Mouse (Mus musculus): ENCODE data around the gene Brsk1. TPM values are rescaled to one million over a fixed set of nuclear protein-coding genes. Genes with fewer than 3 reads are reported as not detected.

Brsk1 gene
- total RNA-seq (2014; rRNA removed) (0.07 and 0.09 TPM in 2 replicates), polyA plus RNA-seq (2012; rRNA removed) (0.27 and 0.40 TPM in 2 replicates)

DNA sequence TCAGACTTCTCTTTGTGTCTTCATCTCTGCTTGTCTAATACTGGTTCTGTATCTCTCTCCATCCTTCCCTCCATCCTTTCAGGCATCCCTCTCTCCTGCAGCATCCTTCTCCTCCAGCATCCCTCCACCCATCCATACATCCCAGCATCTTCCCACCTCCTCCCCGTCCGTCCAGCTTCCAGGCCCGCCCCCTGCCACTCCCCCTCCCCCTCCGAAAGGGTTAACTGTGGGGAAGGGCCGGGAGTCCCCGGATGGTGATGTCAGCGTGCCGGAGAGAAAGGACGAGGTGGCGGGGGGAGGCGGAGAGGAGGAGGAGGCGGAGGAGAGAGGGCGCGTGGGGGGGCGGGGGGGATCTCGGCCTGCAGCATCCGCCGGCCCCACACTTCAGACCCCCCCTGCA lies at the start of gene Brsk1:
Brsk1 (plus strand) TSS at position 218 of the 400 bp plus-strand sequence.
- Histone ChIP-seq H3K9ac (ENCODE audit: low read depth, low read length) (peak within 1 kb of the TSS; percentile 8; the same call in 1 of the 2 replicates), H3K79me2 (ENCODE audit: control insufficient read depth, insufficient read depth, low read length) (no peaks in the 10 kb centered on the region), H3K4me3 (ENCODE audit: insufficient read depth, low read depth, low read length) (peak within 1 kb of the TSS; percentile 49; the same call in 1 of the 2 replicates), H3K27me3 (ENCODE audit: control insufficient read depth, insufficient read depth, low read length) (no peaks in the 10 kb centered on the region), H3K27ac (replicated peaks; ENCODE audit: insufficient read depth, low read depth, low read length) (no peak within 1 kb of the TSS), H3K4me1 (ENCODE audit: control insufficient read depth, insufficient read depth, low read length) (0 out of 2 replicates have a peak, but pooled peaks cover under 1% of the 10 kb centered on the region), H3K36me3 (ENCODE audit: control insufficient read depth, insufficient read depth, low read length) (no peaks in the 10 kb centered on the region)
- WGBS: 2% methylated on average over 9 of the region's 18 CpGs
- no peak for DNase-seq (ENCODE audit: extremely low read depth, low read depth, low spot score)
- TF ChIP-seq CTCF (IDR thresholded peaks at IDR 0.05; ENCODE audit: low read depth, low read length): no peak
- no peak for TF ChIP-seq POLR2A (IDR thresholded peaks at IDR 0.05; ENCODE audit: extremely low read depth, insufficient read depth, low read length)

DNA sequence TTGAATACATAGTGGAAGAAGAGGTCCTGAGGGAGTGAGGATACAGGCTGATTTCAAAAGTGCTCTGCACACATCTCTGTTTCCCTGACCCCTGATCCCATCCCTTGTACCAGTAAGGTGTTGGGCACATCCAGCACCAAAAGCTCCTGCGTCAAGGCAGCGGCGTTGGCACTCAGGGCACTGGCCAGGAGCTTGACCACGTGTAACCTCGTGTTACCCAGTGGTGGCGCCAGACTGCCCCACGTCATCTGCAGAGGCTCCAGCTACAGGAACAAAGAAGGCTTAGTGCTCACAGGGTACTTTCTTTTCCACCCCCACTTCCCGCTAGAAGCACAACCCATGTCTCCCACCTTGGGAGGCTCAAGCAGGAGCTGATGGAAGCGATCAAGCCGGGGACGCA lies 49.2 kb upstream of the Brsk1 start:
- peak; percentile 71 for DNase-seq (ENCODE audit: extremely low read depth, low read depth, low spot score)
- H3K27me3 ChIP-seq (ENCODE audit: control insufficient read depth, insufficient read depth, low read length): no peaks in the 10 kb centered on the region
- TF ChIP-seq POLR2A (IDR thresholded peaks at IDR 0.05; ENCODE audit: extremely low read depth, insufficient read depth, low read length): no peak
- TF ChIP-seq CTCF (IDR thresholded peaks at IDR 0.05; ENCODE audit: low read depth, low read length): 0 out of 2 replicates have a peak, but pooled peaks have one; percentile 5

DNA sequence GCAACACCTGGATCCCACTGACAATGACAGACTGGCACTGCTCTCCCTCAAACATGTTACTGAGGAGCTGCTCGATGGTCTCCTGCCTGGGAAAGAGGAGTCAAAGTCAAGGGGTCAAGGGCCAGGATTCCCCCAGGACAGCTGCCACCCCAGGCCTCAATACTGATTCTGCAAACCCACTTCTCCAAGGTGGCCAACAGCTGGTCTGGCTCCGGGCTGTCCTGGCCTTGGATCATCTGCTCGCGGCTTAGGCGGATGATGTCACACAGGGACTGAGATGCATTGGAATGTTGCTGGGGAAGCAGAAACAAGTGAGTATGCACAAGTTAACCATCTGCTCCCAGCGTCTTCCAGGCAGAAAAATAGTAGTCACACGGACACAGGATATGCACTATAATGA lies 48.4 kb upstream of the Brsk1 start:
- Histone ChIP-seq H3K9ac (ENCODE audit: low read depth, low read length) (no peak overlapping the region), H3K27ac (replicated peaks; ENCODE audit: insufficient read depth, low read depth, low read length) (no peak overlapping the region), H3K4me1 (ENCODE audit: control insufficient read depth, insufficient read depth, low read length) (no peaks in the 10 kb centered on the region), H3K4me3 (ENCODE audit: insufficient read depth, low read depth, low read length) (no peak overlapping the region), H3K27me3 (ENCODE audit: control insufficient read depth, insufficient read depth, low read length) (no peaks in the 10 kb centered on the region), H3K36me3 (ENCODE audit: control insufficient read depth, insufficient read depth, low read length) (peaks cover 38% of the 10 kb centered on the region), H3K79me2 (ENCODE audit: control insufficient read depth, insufficient read depth, low read length) (peaks cover 2% of the 10 kb centered on the region; the same call in 1 of the 2 replicates)
- 86% methylated on average over 7 of the region's 7 CpGs for WGBS
- DNase-seq (ENCODE audit: extremely low read depth, low read depth, low spot score): no peak
- TF ChIP-seq POLR2A (IDR thresholded peaks at IDR 0.05; ENCODE audit: extremely low read depth, insufficient read depth, low read length) (no peak), CTCF (IDR thresholded peaks at IDR 0.05; ENCODE audit: low read depth, low read length) (no peak)

More for the DNA sequence above, 49.2 kb upstream of the Brsk1 start:
- Histone ChIP-seq H3K9ac (ENCODE audit: low read depth, low read length) (no peak overlapping the region), H3K4me1 (ENCODE audit: control insufficient read depth, insufficient read depth, low read length) (no peaks in the 10 kb centered on the region), H3K4me3 (ENCODE audit: insufficient read depth, low read depth, low read length) (no peak overlapping the region), H3K79me2 (ENCODE audit: control insufficient read depth, insufficient read depth, low read length) (peaks cover 2% of the 10 kb centered on the region; the same call in 1 of the 2 replicates), H3K36me3 (ENCODE audit: control insufficient read depth, insufficient read depth, low read length) (peaks cover 39% of the 10 kb centered on the region), H3K27ac (replicated peaks; ENCODE audit: insufficient read depth, low read depth, low read length) (no peak overlapping the region)
- WGBS: 60% methylated on average over 11 of the region's 11 CpGs

DNA sequence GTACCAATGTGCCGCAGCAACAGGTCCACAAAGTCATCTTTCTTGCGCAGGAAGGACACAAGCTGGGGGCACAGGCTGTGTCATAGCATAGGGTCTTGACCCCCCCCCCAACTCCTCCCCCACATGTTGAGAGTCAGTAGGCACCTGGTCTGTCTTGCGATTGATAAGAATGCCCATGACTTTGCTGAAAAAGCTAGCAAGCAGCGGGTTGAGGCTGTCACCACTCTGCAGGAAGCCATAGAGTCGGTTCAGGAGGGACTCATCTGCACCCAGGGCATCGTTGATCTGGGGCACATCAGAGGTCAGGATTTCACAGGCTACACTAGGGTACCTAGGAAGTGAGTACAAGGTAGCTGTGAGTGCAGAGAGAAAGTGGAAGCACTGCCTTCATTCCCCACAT lies 47.2 kb upstream of the Brsk1 start:
- no peak overlapping the region for H3K4me3 ChIP-seq (ENCODE audit: insufficient read depth, low read depth, low read length)
- H3K9ac ChIP-seq (ENCODE audit: low read depth, low read length): no peak overlapping the region
- no peak overlapping the region for H3K27ac ChIP-seq (replicated peaks; ENCODE audit: insufficient read depth, low read depth, low read length)
- WGBS: 89% methylated on average over 6 of the region's 6 CpGs
- peaks cover 31% of the 10 kb centered on the region for H3K36me3 ChIP-seq (ENCODE audit: control insufficient read depth, insufficient read depth, low read length)
- DNase-seq (ENCODE audit: extremely low read depth, low read depth, low spot score): no peak
- no peak for TF ChIP-seq CTCF (IDR thresholded peaks at IDR 0.05; ENCODE audit: low read depth, low read length)
- H3K4me1 ChIP-seq (ENCODE audit: control insufficient read depth, insufficient read depth, low read length): peaks cover under 1% of the 10 kb centered on the region; the same call in 1 of the 2 replicates
- H3K79me2 ChIP-seq (ENCODE audit: control insufficient read depth, insufficient read depth, low read length): peaks cover 7% of the 10 kb centered on the region; the same call in 1 of the 2 replicates
- H3K27me3 ChIP-seq (ENCODE audit: control insufficient read depth, insufficient read depth, low read length): no peaks in the 10 kb centered on the region

DNA sequence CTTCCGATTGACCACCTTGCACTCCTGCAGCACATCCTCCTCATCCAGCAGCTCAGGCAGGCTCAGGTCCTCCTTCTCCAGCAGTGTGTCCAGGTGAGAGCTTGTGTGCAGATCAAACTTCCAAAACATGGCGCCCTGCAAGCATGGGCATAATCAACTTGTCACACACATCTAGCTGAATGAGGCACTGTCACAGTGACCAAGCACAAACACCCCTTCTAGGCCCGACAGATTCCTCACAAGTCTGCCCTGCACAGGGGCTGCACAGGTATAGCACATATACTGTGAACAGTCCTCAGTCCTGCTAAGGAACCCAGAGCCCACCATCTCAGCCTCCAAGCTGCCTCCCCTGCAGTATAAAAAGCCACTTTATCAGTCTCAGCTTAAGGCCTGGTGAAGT lies 43.6 kb upstream of the Brsk1 start:
- Histone ChIP-seq H3K36me3 (ENCODE audit: control insufficient read depth, insufficient read depth, low read length) (peaks cover 22% of the 10 kb centered on the region), H3K9ac (ENCODE audit: low read depth, low read length) (no peak overlapping the region), H3K4me3 (ENCODE audit: insufficient read depth, low read depth, low read length) (no peak overlapping the region), H3K79me2 (ENCODE audit: control insufficient read depth, insufficient read depth, low read length) (peaks cover 16% of the 10 kb centered on the region; the same call in 1 of the 2 replicates), H3K27me3 (ENCODE audit: control insufficient read depth, insufficient read depth, low read length) (no peaks in the 10 kb centered on the region), H3K4me1 (ENCODE audit: control insufficient read depth, insufficient read depth, low read length) (peaks cover 9% of the 10 kb centered on the region), H3K27ac (replicated peaks; ENCODE audit: insufficient read depth, low read depth, low read length) (no peak overlapping the region)
- WGBS: 85% methylated on average over 3 of the region's 3 CpGs
- TF ChIP-seq CTCF (IDR thresholded peaks at IDR 0.05; ENCODE audit: low read depth, low read length) (no peak), POLR2A (IDR thresholded peaks at IDR 0.05; ENCODE audit: extremely low read depth, insufficient read depth, low read length) (no peak)
- DNase-seq (ENCODE audit: extremely low read depth, low read depth, low spot score): no peak

DNA sequence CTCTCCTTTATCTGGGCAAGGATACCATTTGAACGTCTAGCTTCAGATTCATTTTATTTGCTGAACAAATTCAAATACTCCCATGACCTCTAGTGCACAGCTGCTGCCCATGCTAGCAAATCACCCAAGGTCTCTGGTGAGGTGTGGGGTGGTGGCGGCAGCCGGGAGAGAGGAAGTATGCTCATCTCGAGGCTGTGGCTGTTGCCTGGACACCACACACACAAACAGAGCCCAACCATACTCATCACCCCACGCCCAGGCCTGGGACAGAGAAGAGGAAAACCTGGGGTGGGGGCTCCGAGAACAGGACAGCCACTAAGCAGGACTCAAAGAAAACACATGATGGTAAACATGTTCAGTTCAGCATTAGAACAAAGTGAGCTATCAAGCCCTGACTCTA lies 43.1 kb upstream of the Brsk1 start:
- no peak for DNase-seq (ENCODE audit: extremely low read depth, low read depth, low spot score)
- H3K27ac ChIP-seq (replicated peaks; ENCODE audit: insufficient read depth, low read depth, low read length): no peak overlapping the region
- no peak overlapping the region for H3K4me3 ChIP-seq (ENCODE audit: insufficient read depth, low read depth, low read length)
- no peaks in the 10 kb centered on the region for H3K27me3 ChIP-seq (ENCODE audit: control insufficient read depth, insufficient read depth, low read length)
- H3K79me2 ChIP-seq (ENCODE audit: control insufficient read depth, insufficient read depth, low read length): peaks cover 17% of the 10 kb centered on the region
- no peak for TF ChIP-seq POLR2A (IDR thresholded peaks at IDR 0.05; ENCODE audit: extremely low read depth, insufficient read depth, low read length)
- H3K36me3 ChIP-seq (ENCODE audit: control insufficient read depth, insufficient read depth, low read length): peaks cover 17% of the 10 kb centered on the region
- peaks cover 11% of the 10 kb centered on the region for H3K4me1 ChIP-seq (ENCODE audit: control insufficient read depth, insufficient read depth, low read length)
- H3K9ac ChIP-seq (ENCODE audit: low read depth, low read length): no peak overlapping the region
- 19% methylated on average over 6 of the region's 6 CpGs for WGBS

Measured in liver, adult 2 months (tissue).